Mouse (Mus musculus) cerebellum, adult 9-11 months (tissue): ENCODE measurements around the gene Cebpzos.

ENCODE experiments used
- DNase-seq: peaks from one replicate; pipeline ENCODE4 v3.0.0; 2022

The Cebpzos gene

GRCm38 (mm10) chr17:78916369-78916813, at the start of gene Cebpzos:
Gene Cebpzos, plus strand, starts transcription at chr17:78916500.
- peak; percentile 94 for DNase-seq

- no peak for DNase-seq
These were observed 42.4 kb upstream of the Cebpzos start for GRCm38 (mm10) chr17:78873886-78874285.

DNA sequence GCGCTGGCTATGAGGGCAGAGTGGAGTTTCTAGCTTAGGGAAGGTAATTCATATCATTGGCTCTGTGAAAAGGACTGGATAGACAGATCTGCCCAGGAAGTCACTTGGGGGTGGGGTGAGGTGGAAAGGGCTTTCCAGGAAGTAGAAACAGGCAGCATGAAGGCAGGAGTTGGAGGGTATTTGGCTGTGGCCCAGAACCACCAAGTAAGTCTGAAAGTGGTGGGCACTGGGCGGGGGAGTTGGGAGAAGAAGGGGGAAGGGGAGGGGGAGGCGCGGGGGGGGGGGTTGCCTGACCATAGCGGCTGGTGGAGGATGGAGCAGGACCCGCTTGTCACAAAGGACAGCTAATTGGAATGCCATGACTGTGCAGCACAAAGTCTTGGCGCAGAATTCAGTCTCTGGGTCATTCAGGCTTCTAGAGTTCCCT, 34.4 kb upstream of the Cebpzos start:
- DNase-seq, result no peak

DNA sequence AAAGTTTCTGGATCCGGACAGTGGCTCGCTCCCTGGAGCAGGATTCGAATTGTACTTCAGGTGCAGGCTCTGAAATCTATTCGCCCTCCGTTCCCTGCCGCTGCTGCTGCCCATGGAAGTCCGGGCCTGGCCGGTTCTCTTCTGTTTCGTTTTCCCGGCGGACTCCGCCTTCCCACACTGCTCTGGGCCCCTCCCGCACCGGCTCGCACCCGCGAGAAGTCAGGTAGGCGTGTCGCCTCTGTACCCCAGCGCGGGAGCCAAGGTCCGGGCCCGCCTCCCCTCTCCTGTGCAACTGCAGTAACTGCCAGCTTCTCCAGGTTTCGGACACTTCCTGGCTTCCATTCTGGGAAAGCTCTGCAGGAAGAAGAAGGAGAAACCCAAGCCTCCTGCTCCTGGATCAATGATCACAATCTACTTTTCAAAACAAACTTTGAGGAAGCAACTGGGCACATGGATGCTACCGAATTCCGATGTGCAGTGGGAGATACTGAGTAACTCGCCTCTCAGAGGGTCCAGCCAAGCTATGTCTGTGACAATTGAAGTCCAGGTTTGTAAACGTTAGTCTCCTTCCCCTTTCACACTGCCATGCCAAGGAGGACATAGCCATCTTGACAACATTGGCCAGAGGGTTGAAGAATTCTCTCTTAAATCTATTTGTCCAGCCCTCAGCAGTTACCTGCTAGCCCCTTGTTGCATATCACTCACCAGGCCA, 33.7 kb upstream of the Cebpzos start, which contains the start of gene Eif2ak2:
Gene Eif2ak2 (minus strand): TSS at position 173 of the 712 bp plus-strand sequence.
- peak; percentile 50 for DNase-seq

- DNase-seq, result no peak
These were observed 33.0 kb upstream of the Cebpzos start for GRCm38 (mm10) chr17:78883291-78883690.

DNA sequence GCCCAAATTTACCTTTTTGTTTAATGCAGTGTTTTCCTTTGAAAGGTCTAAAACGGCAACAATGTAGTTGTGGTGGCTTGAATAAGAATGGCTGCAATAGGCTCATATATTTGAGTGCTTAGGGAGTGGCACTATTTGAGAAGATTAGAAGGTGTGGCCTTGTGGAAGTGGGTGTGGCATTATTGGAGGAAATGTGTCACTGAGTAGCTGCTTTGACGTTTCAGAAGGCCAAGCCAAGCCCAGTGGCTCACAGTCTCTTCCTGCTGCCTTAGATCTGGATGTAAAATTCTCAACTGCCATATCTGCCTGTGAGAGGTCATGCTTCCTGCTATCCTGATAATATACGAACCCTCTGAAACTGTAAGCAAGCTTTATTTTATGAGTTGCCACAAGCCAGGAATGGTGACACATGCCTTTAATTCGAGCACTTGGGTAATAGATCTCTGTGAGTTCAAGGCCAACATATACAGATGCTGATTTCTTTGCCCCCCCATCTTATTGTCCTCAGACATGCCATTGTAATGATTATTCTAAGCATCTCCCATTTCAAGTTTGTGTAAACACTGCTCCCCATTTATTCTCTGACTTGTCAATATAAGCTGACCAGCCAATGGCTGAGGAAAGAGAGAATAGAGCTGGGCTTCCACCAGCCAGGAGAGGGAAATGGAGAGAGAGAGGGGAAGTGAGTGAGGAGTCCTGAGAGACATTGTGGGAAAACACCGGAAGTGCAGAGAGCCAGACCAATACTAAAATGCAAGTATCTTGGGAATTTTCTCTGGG, 30.8 kb upstream of the Cebpzos start:
- DNase-seq, result no peak

- no peak for DNase-seq
These were observed 27.7 kb upstream of the Cebpzos start for GRCm38 (mm10) chr17:78888554-78888953.

GRCm38 (mm10) chr17:78889184-78889583, 27.1 kb upstream of the Cebpzos start:
- peak; percentile 29 for DNase-seq

DNA sequence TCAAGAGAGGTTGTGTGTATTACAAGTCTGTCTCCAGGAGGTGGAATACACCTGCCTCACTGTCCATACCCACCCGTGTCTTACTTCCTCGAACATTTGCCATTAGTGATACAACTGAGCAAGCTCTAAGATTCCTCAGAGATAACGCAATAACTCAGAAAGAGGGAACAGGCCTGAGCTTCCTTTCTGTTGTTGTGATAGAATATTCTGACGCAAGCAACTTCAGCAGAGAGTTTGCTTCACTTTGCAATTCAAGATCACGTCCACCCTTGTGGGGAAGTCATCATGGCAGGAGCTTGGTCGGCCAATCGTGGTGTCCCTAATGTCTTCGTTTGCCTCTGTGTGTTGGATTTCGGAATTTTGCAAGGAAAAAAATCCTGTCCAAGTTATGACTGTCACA, 25.3 kb upstream of the Cebpzos start:
- DNase-seq, result no peak

DNA sequence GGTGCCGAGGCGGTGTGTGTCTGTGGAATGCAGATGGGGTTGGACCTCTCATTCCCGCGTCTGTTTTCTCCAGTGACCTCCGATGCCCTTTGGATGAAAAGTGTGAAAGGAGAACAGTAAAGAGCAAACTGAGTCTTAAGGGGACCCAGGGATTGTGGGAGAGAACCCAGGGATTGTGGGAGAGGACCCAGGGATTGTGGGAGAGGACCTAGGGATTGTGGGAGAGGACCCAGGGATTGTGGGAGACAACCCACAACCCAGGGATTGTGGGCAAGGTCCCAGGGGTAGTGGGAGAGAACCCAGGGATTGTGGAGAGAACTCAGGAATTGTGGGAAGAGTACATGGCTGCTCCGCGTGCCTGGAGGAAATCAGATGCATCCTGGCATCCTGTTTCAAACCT, 21.3 kb upstream of the Cebpzos start:
- no peak for DNase-seq

- DNase-seq, result no peak
These were observed 20.9 kb upstream of the Cebpzos start for GRCm38 (mm10) chr17:78895394-78895793.

GRCm38 (mm10) chr17:78903158-78903557, 13.1 kb upstream of the Cebpzos start:
- DNase-seq, result no peak

DNA sequence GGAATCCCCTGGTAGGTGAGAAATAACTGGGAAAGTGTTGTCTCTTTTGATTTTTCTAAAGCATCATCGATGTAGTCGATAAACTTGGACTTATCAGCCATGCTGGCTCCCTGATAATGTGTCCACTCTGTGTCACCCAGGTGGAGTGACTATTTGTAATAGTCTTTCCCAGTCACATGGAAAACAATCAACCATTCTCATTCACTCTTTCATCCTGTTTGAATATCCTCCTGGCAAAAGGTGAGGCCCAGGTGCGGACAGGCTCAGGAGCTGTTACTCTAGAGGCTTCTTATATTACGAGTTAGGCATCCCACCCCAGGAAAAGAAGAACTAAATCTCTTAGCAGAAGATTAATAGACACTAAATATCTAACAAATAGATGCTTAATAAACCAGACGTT, 9.4 kb upstream of the Cebpzos start, which contains the start of gene Sult6b1:
Gene Sult6b1 (minus strand): TSS at position 101 of the 400 bp plus-strand sequence.
- no peak for DNase-seq

DNA sequence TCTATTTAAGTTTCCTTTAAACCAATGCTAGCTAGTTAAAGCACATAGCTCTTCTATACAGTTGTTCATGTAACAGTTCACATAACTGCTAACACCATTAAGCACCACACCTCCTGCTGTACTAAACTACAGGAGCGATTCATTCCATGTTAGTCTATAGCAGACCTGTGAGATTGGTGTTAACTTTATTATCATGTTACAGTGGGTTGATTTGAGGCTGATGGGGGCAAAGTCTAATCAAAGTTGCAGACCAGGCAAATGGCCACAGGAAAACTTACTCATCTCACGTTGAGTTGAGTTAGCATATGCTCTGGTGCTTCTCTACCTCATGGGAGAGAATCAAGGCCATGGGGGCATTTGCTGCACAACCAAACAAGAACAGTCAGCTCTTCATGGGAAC, 6.9 kb upstream of the Cebpzos start:
- no peak for DNase-seq

- peak; percentile 40 for DNase-seq
These were observed 3.4 kb upstream of the Cebpzos start for GRCm38 (mm10) chr17:78912861-78913281.

- DNase-seq, result no peak
These were observed 2.4 kb upstream of the Cebpzos start for GRCm38 (mm10) chr17:78913921-78914320.

GRCm38 (mm10) chr17:78915772-78916171, 528 bp upstream of the Cebpzos start:
- no peak for DNase-seq

DNA sequence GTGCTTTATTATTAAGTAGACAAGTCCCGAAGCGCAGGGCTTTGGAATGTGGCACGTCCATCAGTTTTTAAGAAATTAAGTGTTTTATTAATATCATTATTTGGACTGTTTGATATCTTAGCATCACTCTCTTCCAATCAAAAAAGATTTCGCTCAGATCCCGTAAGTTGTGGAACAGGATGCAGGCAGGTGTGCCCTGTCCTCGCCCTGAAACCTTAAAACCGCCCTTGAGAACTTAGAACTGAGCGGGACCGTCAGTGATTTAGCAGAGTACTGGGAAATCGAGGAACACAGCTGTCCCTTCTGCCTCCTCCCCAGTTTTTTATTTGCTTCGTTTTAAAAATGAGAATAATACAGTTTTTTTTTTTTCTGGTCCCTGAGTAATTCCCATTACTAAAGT, 599 bp downstream of the Cebpzos start:
- DNase-seq, result no peak

DNA sequence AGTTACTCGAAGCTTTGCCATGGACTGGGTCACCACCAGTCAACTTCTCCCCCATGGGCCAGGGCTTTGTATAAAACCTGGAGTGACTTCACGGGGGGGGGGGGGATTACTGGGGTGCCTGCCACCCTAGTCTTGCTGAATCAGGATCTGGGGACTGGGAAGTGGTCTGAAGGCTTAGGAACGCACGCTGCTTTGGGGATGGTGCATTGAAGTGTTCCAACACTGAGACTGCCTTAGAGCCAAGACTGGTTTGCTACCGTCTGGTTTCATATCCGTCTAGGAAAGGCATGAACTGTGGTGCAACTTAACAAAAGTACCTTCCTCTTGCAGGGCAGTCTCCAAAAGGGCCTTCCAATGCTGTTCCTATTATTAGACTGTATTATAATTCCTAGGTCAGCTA, 1.4 kb downstream of the Cebpzos start:
- no peak for DNase-seq

DNA sequence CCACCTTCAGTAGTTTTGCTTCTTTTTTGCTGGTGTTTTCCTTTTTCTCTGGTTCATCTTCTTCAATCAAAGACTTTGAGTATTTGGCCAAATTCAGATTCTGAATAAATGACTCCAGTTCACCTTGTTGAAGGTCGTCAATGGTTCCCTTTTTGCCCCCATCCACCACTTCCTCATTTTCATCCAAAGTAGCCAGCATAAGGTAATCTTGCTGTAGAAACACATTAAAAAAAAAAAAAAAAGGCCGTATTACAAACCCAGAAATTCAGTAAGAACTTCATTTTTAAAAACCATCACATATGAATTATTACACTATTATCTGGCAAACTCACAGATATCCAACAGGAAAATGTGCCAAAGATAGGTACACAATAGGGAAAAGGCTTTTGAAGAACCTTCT, 19.6 kb downstream of the Cebpzos start:
- DNase-seq, result no peak

DNA sequence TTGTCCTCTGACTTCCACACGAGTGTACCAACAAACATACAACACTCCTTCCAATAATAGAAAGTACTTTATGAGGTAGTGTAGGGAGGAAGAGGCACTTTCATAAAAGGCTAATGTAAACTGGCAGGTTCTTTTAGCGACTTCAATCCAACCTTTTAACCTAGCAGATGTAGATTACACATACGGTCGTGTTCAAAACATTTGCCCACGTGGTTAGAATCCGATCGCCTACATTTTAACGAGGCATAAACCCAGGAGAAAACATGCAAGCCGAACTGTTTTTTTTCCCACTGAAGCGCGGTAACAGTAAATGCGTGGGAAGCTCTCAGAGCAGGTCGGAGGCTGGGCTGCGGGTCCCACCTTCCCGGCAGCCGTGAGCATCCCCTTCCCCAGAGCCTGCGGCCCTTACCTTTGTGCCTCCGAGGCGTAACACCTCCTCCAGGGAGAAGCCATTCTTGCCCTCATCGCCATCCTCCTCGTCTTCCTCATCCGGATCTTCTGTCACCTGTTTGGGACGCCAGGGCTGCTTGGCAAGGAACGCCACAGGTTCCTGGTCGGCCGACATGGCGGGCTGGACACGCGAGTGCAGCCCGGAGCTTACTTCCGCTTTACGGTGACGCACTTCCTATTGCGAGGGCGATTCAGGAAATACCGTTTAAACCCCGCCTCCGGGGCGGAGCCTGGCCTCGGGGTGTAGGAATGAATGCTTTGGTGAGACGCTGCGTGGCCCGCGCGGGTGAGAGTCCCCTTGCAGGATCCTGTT, 20.3 kb downstream of the Cebpzos start, which contains the start of the genes Cebpz and Ndufaf7:
Gene Cebpz (minus strand): TSS at position 601 of the 763 bp plus-strand sequence.
Gene Ndufaf7 (plus strand): TSS at position 671 of the 763 bp plus-strand sequence.
- DNase-seq, result peak; percentile 98

DNA sequence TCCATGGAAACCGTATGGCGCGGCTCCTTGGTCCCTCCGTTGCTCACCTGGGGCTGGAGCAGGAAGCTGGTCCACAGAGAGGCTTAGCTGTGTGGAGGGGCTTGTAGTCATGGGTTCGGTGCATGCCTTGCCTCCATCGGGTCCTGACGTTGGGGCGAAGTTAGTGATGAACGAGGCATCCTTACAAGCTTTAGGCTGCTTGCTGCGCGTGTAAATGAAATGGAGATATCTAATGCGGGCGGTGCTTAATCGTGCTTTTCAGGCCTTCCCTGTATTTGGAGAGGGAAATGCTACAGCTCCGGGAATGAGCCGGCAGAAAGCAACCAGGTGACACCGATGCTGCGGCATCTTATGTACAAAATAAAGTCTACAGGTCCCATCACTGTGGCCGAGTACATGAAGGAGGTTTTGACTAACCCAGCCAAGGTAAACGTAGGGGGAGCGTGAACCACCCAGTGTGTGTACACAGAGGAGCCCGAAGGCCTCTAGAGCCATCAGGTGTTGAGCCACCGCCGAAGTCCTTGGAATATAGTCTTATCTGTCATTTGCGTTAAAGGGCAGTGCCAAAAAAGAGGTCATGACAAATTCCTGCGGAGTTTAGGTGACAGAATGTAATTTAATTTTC, 21.0 kb downstream of the Cebpzos start:
- DNase-seq, result no peak

- no peak for DNase-seq
These were observed 22.6 kb downstream of the Cebpzos start for GRCm38 (mm10) chr17:78938927-78939326.
